Mouse (Mus musculus) ES-E14 (cell line): ENCODE data around the gene Capzb. TPM values are rescaled to one million over a fixed set of nuclear protein-coding genes. Genes with fewer than 3 reads are reported as not detected.

Experiments
- DNase-seq: peaks from one replicate; pipeline ENCODE4 v3.0.0-alpha.2; 2013; ENCODE audit warnings: low read depth, low spot score
- H3K27ac ChIP-seq: 2 replicates; pipeline ENCODE4 v1.5.1; 2012; ENCODE audit warnings: low read depth, mild to moderate bottlenecking, low read length, moderate library complexity, mixed read lengths; ENCODE audit not compliant: poor library complexity, insufficient read depth, severe bottlenecking
- H3K36me3 ChIP-seq: 2 replicates; pipeline ENCODE4 v1.6.1; 2012; ENCODE audit warnings: mild to moderate bottlenecking, low read length, moderate library complexity, mixed read lengths; ENCODE audit not compliant: control insufficient read depth, poor library complexity, insufficient read depth, severe bottlenecking
- H3K4me1 ChIP-seq, 2 experiments: fragments of 150-350 bp in 1 of 2; sonication (generic) in 1 of 2; 2 replicates each; pipeline ENCODE4 v1.6.1; 2012; ENCODE audit warnings: low read length in 2 of 2, mild to moderate bottlenecking in 1 of 2, mixed read lengths in 1 of 2; ENCODE audit not compliant: control insufficient read depth in 2 of 2, insufficient read depth in 2 of 2, poor library complexity in 1 of 2
- H3K4me3 ChIP-seq, 2 experiments: fragments of 150-350 bp in 1 of 2; sonication (generic) in 1 of 2; 2 replicates each; pipeline ENCODE4 v1.5.1; 2012; ENCODE audit warnings: low read length in 2 of 2, low read depth in 1 of 2, mild to moderate bottlenecking in 1 of 2, mixed read lengths in 1 of 2; ENCODE audit not compliant: insufficient read depth in 1 of 2, poor library complexity in 1 of 2, severe bottlenecking in 1 of 2
- H3K9ac ChIP-seq: 2 replicates; pipeline ENCODE4 v1.6.1; 2012; ENCODE audit warnings: low read depth, mild to moderate bottlenecking, low read length, mixed read lengths; ENCODE audit not compliant: poor library complexity, insufficient read depth, severe bottlenecking
- H3K9me3 ChIP-seq: fragments of 150-350 bp; sonication (generic); 2 replicates; pipeline ENCODE4 v1.6.1; 2012; ENCODE audit warnings: low read depth, mild to moderate bottlenecking, low read length; ENCODE audit not compliant: control insufficient read depth, insufficient read depth
- CHD2 ChIP-seq: IDR thresholded peaks from 2 replicates; pipeline ENCODE4 v1.6.1; 2014; ENCODE audit warnings: mild to moderate bottlenecking, low read depth, low read length, inconsistent platforms
- HCFC1 ChIP-seq: IDR thresholded peaks from 2 replicates; pipeline ENCODE4 v1.6.1; 2012; ENCODE audit warnings: low read length, inconsistent platforms, borderline replicate concordance; ENCODE audit not compliant: insufficient read depth
- MAFK ChIP-seq: IDR thresholded peaks from 2 replicates; pipeline ENCODE4 v1.6.1; 2014; ENCODE audit warnings: mild to moderate bottlenecking, low read depth, low read length, inconsistent platforms; ENCODE audit not compliant: insufficient read depth
- ZC3H11A ChIP-seq: IDR thresholded peaks from 2 replicates; pipeline ENCODE4 v1.6.1; 2012; ENCODE audit warnings: low read depth, mild to moderate bottlenecking, inconsistent platforms, low read length, borderline replicate concordance
- ZNF384 ChIP-seq: IDR thresholded peaks from 2 replicates; pipeline ENCODE4 v1.6.1; 2012; ENCODE audit warnings: low read depth, low read length, inconsistent platforms
- in situ Hi-C, 2 experiments: fragments of 600-800 bp; cut with MboI; formaldehyde crosslinking; loops; one replicate each; pipeline ENCODE4 v1.15.1; 2025; ENCODE audit warnings: low sequenced_read_pairs in 2 of 2, inconsistent platforms in 1 of 2; ENCODE audit not compliant: unreplicated experiment in 2 of 2
- total RNA-seq: library from RNA; depleted of rRNA; stranded (reverse); fragments of 300-350 nt; gene quantifications from 2 replicates; pipeline ENCODE4 v1.2.3, GENCODE M21; 2012

Gene Capzb
- total RNA-seq, 1 experiment: 111 TPM

GRCm38 (mm10) chr4:139213086-139213485 is 20.4 kb downstream of the Capzb start:
- Histone ChIP-seq H3K27ac (no peak overlapping the region), H3K4me3 (no peak overlapping the region), H3K9ac (no peak overlapping the region), H3K36me3 (peaks cover 31% of the 10 kb centered on the region; the same call in 1 of the 2 replicates), H3K4me1 (peaks cover 3 to 45% of the 10 kb centered on the region in 2 experiments; a peak in 3 of 4 replicates), H3K9me3 (no peaks in the 10 kb centered on the region)
- DNase-seq: no peak
- in situ Hi-C loops: no loop called here
- TF ChIP-seq MAFK (no peak), HCFC1 (no peak), ZNF384 (no peak), ZC3H11A (no peak), CHD2 (no peak)

DNA sequence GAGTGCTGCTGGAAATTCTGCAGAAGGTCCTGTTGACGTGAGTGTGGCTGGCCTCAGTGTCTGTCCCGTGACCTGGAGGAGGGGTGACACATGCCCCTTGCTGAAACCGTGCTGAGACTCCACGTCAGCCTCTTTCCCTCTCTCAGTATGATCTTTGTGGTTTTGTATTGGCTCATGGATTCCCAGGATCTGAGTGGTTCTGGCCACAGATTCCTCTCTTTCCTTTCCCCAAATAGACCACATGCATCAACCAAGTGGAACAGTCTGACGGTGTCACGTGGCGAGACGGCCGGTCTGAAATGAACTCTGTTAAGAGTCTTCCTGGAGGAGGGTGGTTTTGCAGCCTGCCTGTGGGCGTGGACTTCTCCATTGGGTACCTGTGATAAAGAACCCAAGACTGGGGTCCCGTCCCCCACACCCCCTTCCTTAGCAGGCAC is 21.3 kb downstream of the Capzb start:
- Histone ChIP-seq H3K9ac (no peak overlapping the region), H3K9me3 (no peaks in the 10 kb centered on the region), H3K36me3 (peaks cover 28% of the 10 kb centered on the region; the same call in 1 of the 2 replicates), H3K27ac (no peak overlapping the region), H3K4me1 (peaks cover 3 to 43% of the 10 kb centered on the region in 2 experiments; a peak in 3 of 4 replicates), H3K4me3 (no peak overlapping the region)
- in situ Hi-C loops: no loop called here
- no peak for DNase-seq
- TF ChIP-seq ZC3H11A (no peak), CHD2 (no peak), HCFC1 (no peak), ZNF384 (no peak), MAFK (no peak)

DNA sequence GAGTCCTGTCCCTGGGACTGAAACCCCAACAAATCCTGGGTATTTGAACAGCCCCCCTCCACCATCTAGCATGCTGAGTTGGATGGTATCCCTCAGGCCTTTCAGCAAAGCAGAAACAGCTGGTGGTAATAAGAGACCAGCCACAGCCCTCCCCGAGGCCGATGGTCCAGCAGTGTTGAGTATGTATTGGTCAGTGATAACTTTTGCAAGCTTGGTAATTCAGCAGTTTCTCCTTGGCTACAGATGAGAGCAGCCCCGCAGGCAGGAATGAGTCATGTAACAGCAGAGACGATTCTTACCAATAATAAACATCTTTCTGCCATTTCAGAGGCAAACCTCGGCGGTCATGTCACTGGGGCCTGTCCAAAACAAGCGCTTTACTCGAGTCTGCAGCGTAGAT is 23.9 kb downstream of the Capzb start:
- Histone ChIP-seq H3K4me1 (peaks cover 6 to 40% of the 10 kb centered on the region in 2 experiments; a peak in 3 of 4 replicates), H3K27ac (no peak overlapping the region), H3K9ac (no peak overlapping the region), H3K4me3 (no peak overlapping the region), H3K36me3 (peaks cover 26% of the 10 kb centered on the region; the same call in 1 of the 2 replicates), H3K9me3 (no peaks in the 10 kb centered on the region)
- DNase-seq: no peak
- in situ Hi-C loops: no loop called here
- no peak for TF ChIP-seq ZC3H11A
- TF ChIP-seq MAFK: no peak
- TF ChIP-seq CHD2: no peak
- TF ChIP-seq ZNF384: no peak
- no peak for TF ChIP-seq HCFC1

- Histone ChIP-seq H3K4me1 (peaks cover 3 to 29% of the 10 kb centered on the region in 2 experiments; a peak in 2 of 4 replicates), H3K9ac (no peak overlapping the region), H3K4me3 (no peak overlapping the region), H3K27ac (no peak overlapping the region), H3K36me3 (peaks cover 18% of the 10 kb centered on the region; the same call in 1 of the 2 replicates), H3K9me3 (no peaks in the 10 kb centered on the region)
- no peak for DNase-seq
- in situ Hi-C loops: no loop called here
- no peak for TF ChIP-seq CHD2
- TF ChIP-seq HCFC1: no peak
- TF ChIP-seq ZNF384: no peak
- no peak for TF ChIP-seq MAFK
- TF ChIP-seq ZC3H11A: no peak
Measured at GRCm38 (mm10) chr4:139218539-139218938, 25.8 kb downstream of the Capzb start.
